Mouse (Mus musculus) neural tube, embryonic 11.5 days (tissue): Measurements from ENCODE around the gene Dlg2. TPM values are rescaled to one million over a fixed set of nuclear protein-coding genes. Genes with fewer than 3 reads are reported as not detected.

Experiments used
- ATAC-seq: fragments of 200-750 bp; cut with Nextera tagmentation; 2 replicates; pipeline ENCODE4 v1.8.0; 2017; ENCODE audit warnings: moderate number of reproducible peaks, mild to moderate bottlenecking, moderate TSS enrichment, moderate library complexity; ENCODE audit not compliant: insufficient read depth, low FRiP score, low TSS enrichment
- DNase-seq: peaks from one replicate; pipeline ENCODE4 v3.0.0-alpha.2; 2015; ENCODE audit warnings: low spot score
- H3K27ac ChIP-seq: fragments of 300-500 bp; sonication (generic); 2 replicates; pipeline ENCODE4 v1.5.1; 2014; ENCODE audit warnings: low read depth, mild to moderate bottlenecking, low read length
- H3K27me3 ChIP-seq: fragments of 300-500 bp; sonication (generic); 2 replicates; pipeline ENCODE4 v1.6.1; 2014; ENCODE audit warnings: mild to moderate bottlenecking, low read length, mixed read lengths; ENCODE audit not compliant: control insufficient read depth, insufficient read depth
- H3K36me3 ChIP-seq: fragments of 300-500 bp; sonication (generic); 2 replicates; pipeline ENCODE4 v1.6.1; 2014; ENCODE audit warnings: mild to moderate bottlenecking, low read length, moderate library complexity, mixed read lengths; ENCODE audit not compliant: control insufficient read depth, insufficient read depth
- H3K4me1 ChIP-seq: fragments of 300-500 bp; sonication (generic); 2 replicates; pipeline ENCODE4 v1.6.1; 2014; ENCODE audit warnings: low read length, mixed read lengths; ENCODE audit not compliant: control insufficient read depth, insufficient read depth
- H3K4me2 ChIP-seq: fragments of 300-500 bp; sonication (generic); 2 replicates; pipeline ENCODE4 v1.6.1; 2014; ENCODE audit warnings: low read depth, mild to moderate bottlenecking, moderate library complexity
- H3K4me3 ChIP-seq: fragments of 300-500 bp; sonication (generic); 2 replicates; pipeline ENCODE4 v1.5.1; 2014; ENCODE audit warnings: low read depth, low read length
- H3K9ac ChIP-seq: fragments of 300-500 bp; sonication (generic); 2 replicates; pipeline ENCODE4 v1.6.1; 2014; ENCODE audit warnings: mild to moderate bottlenecking, low read length
- H3K9me3 ChIP-seq: fragments of 300-500 bp; sonication (generic); 2 replicates; pipeline ENCODE4 v1.6.1; 2016; ENCODE audit warnings: low read length; ENCODE audit not compliant: control insufficient read depth
- WGBS: fragments of 180-500 bp; shearing (Covaris S2); extraction: QIAGEN DNeasy Blood & Tissue Kit; methylation state at CpG from one replicate; pipeline ENCODE4 v1.1.7; 2014; 5-methylcytosine and 5-hydroxymethylcytosine counted together
- polyA plus RNA-seq: library from polyadenylated mRNA; unstranded; fragments of >200 nt; fragmentation: Nextera tagmentation; extraction: Ambion mirVana; gene quantifications from 2 replicates; pipeline ENCODE4 v1.2.1, GENCODE M21; 2014

Dlg2 gene
- polyA plus RNA-seq, 1 experiment from 2014 or later: 5.1 TPM

GRCm38 (mm10) chr7:92423017-92423416 is 1946.5 kb downstream of the Dlg2 start:
- DNase-seq (no peak), ATAC-seq (no peak)
- H3K4me2 ChIP-seq: no peak overlapping the region
- WGBS: 94% methylated on average over 3 of the region's 3 CpGs
- no peaks in the 10 kb centered on the region for H3K36me3 ChIP-seq
- no peak overlapping the region for H3K4me3 ChIP-seq
- H3K9me3 ChIP-seq: no peaks in the 10 kb centered on the region
- H3K27ac ChIP-seq: no peak overlapping the region
- H3K9ac ChIP-seq: no peak overlapping the region
- H3K4me1 ChIP-seq: no peaks in the 10 kb centered on the region
- H3K27me3 ChIP-seq: no peaks in the 10 kb centered on the region

GRCm38 (mm10) chr7:92424703-92425102 is 1948.2 kb downstream of the Dlg2 start:
- Histone ChIP-seq H3K4me2 (no peak overlapping the region), H3K27me3 (no peaks in the 10 kb centered on the region), H3K4me1 (no peaks in the 10 kb centered on the region), H3K9ac (no peak overlapping the region), H3K36me3 (no peaks in the 10 kb centered on the region), H3K9me3 (no peaks in the 10 kb centered on the region), H3K4me3 (no peak overlapping the region), H3K27ac (no peak overlapping the region)
- ATAC-seq (no peak), DNase-seq (no peak)
- 87% methylated on average over 3 of the region's 3 CpGs for WGBS

GRCm38 (mm10) chr7:92427280-92427679 is 1950.8 kb downstream of the Dlg2 start:
- Histone ChIP-seq H3K9me3 (no peaks in the 10 kb centered on the region), H3K9ac (no peak overlapping the region), H3K27me3 (no peaks in the 10 kb centered on the region), H3K27ac (no peak overlapping the region), H3K4me1 (no peaks in the 10 kb centered on the region), H3K4me2 (no peak overlapping the region), H3K36me3 (no peaks in the 10 kb centered on the region), H3K4me3 (no peak overlapping the region)
- DNase-seq: no peak
- 84% methylated on average over 4 of the region's 4 CpGs for WGBS
- no peak for ATAC-seq

- Histone ChIP-seq H3K27ac (no peak overlapping the region), H3K36me3 (no peaks in the 10 kb centered on the region), H3K4me2 (no peak overlapping the region), H3K9ac (no peak overlapping the region), H3K4me1 (no peaks in the 10 kb centered on the region), H3K4me3 (no peak overlapping the region), H3K27me3 (no peaks in the 10 kb centered on the region), H3K9me3 (no peaks in the 10 kb centered on the region)
- no peak for ATAC-seq
- no peak for DNase-seq
- WGBS: 88% methylated on average over 5 of the region's 5 CpGs
These were observed 1952.2 kb downstream of the Dlg2 start for GRCm38 (mm10) chr7:92428629-92429028.

GRCm38 (mm10) chr7:92430254-92430653 is 1953.8 kb downstream of the Dlg2 start:
- Histone ChIP-seq H3K4me3 (no peak overlapping the region), H3K36me3 (no peaks in the 10 kb centered on the region), H3K4me2 (no peak overlapping the region), H3K27ac (no peak overlapping the region), H3K9ac (no peak overlapping the region), H3K4me1 (no peaks in the 10 kb centered on the region), H3K9me3 (no peaks in the 10 kb centered on the region), H3K27me3 (no peaks in the 10 kb centered on the region)
- no peak for DNase-seq
- ATAC-seq: no peak
- 86% methylated on average over 2 of the region's 2 CpGs for WGBS

GRCm38 (mm10) chr7:92437168-92437567 is 1960.7 kb downstream of the Dlg2 start:
- H3K4me1 ChIP-seq: no peaks in the 10 kb centered on the region
- H3K36me3 ChIP-seq: no peaks in the 10 kb centered on the region
- H3K4me3 ChIP-seq: no peak overlapping the region
- H3K9ac ChIP-seq: no peak overlapping the region
- no peak overlapping the region for H3K4me2 ChIP-seq
- DNase-seq (no peak), ATAC-seq (no peak)
- no peaks in the 10 kb centered on the region for H3K9me3 ChIP-seq
- H3K27me3 ChIP-seq: no peaks in the 10 kb centered on the region
- WGBS: 87% methylated on average over 2 of the region's 2 CpGs
- no peak overlapping the region for H3K27ac ChIP-seq

- H3K4me1 ChIP-seq: no peaks in the 10 kb centered on the region
- H3K27ac ChIP-seq: no peak overlapping the region
- 80% methylated on average over 8 of the region's 8 CpGs for WGBS
- no peaks in the 10 kb centered on the region for H3K36me3 ChIP-seq
- H3K9ac ChIP-seq: no peak overlapping the region
- ATAC-seq: no peak; the same call in 1 of the 2 replicates
- no peaks in the 10 kb centered on the region for H3K9me3 ChIP-seq
- no peak for DNase-seq
- no peaks in the 10 kb centered on the region for H3K27me3 ChIP-seq
- H3K4me2 ChIP-seq: no peak overlapping the region
- H3K4me3 ChIP-seq: no peak overlapping the region
These were observed 1963.3 kb downstream of the Dlg2 start for GRCm38 (mm10) chr7:92439503-92440487.

- ATAC-seq: no peak
- Histone ChIP-seq H3K9ac (no peak overlapping the region), H3K9me3 (no peaks in the 10 kb centered on the region), H3K4me3 (no peak overlapping the region), H3K4me1 (no peaks in the 10 kb centered on the region), H3K4me2 (no peak overlapping the region), H3K36me3 (no peaks in the 10 kb centered on the region), H3K27ac (no peak overlapping the region), H3K27me3 (no peaks in the 10 kb centered on the region)
- DNase-seq: no peak
These were observed 1965.1 kb downstream of the Dlg2 start for GRCm38 (mm10) chr7:92441611-92442010.

- no peaks in the 10 kb centered on the region for H3K36me3 ChIP-seq
- WGBS: 74% methylated on average over 4 of the region's 4 CpGs
- H3K9ac ChIP-seq: no peak overlapping the region
- no peaks in the 10 kb centered on the region for H3K9me3 ChIP-seq
- H3K27ac ChIP-seq: no peak overlapping the region
- H3K4me1 ChIP-seq: no peaks in the 10 kb centered on the region
- DNase-seq (no peak), ATAC-seq (no peak)
- H3K27me3 ChIP-seq: no peaks in the 10 kb centered on the region
- H3K4me3 ChIP-seq: no peak overlapping the region
- no peak overlapping the region for H3K4me2 ChIP-seq
These were observed 1965.6 kb downstream of the Dlg2 start for GRCm38 (mm10) chr7:92442082-92442481.
